Mouse (Mus musculus) bone marrow macrophage, adult 2 months (primary cell): ENCODE measurements around the gene Rbm4b.

Experiments
- CTCF ChIP-seq: IDR thresholded peaks from 2 replicates; pipeline ENCODE4 v1.5.1; 2012; ENCODE audit warnings: low read depth, mild to moderate bottlenecking, low read length, moderate library complexity
- POLR2A ChIP-seq: IDR thresholded peaks from 2 replicates; pipeline ENCODE4 v1.6.1; 2012; ENCODE audit warnings: mild to moderate bottlenecking, low read depth, low read length, borderline replicate concordance

- TF ChIP-seq POLR2A (no peak), CTCF (no peak)
Observed at GRCm38 (mm10) chr19:4810746-4811062, 54.4 kb downstream of the Rbm4b start.
